Mouse (Mus musculus) midbrain, embryonic 15.5 days (tissue): ENCODE measurements around the gene Adgrd1. TPM values are rescaled to one million over a fixed set of nuclear protein-coding genes. Genes with fewer than 3 reads are reported as not detected.
"Not testable (repeated sequence)": the region's sequence is repeated elsewhere in the genome, so short reads cannot be mapped to it uniquely, and the experiment has no call there.

Experiments used
- ATAC-seq: fragments of 200-750 bp; cut with Nextera tagmentation; replicated peaks from 2 replicates; pipeline ENCODE4 v1.8.0; 2017; ENCODE audit warnings: moderate TSS enrichment
- H3K27ac ChIP-seq: fragments of 300-500 bp; sonication (generic); 2 replicates; pipeline ENCODE4 v1.5.1; 2015; ENCODE audit warnings: mild to moderate bottlenecking, inconsistent platforms
- H3K27me3 ChIP-seq: fragments of 300-500 bp; sonication (generic); replicated peaks from 2 replicates; pipeline ENCODE4 v1.6.1; 2015; ENCODE audit warnings: inconsistent platforms
- H3K36me3 ChIP-seq: fragments of 300-500 bp; sonication (generic); replicated peaks from 2 replicates; pipeline ENCODE4 v1.6.1; 2015; ENCODE audit warnings: inconsistent platforms
- H3K4me1 ChIP-seq: fragments of 300-500 bp; sonication (generic); 2 replicates; pipeline ENCODE4 v1.6.1; 2015; ENCODE audit warnings: inconsistent platforms
- H3K4me2 ChIP-seq: fragments of 300-500 bp; sonication (generic); 2 replicates; pipeline ENCODE4 v1.6.1; 2015; ENCODE audit warnings: inconsistent platforms, mild to moderate bottlenecking, moderate library complexity
- H3K4me3 ChIP-seq: fragments of 300-500 bp; sonication (generic); 2 replicates; pipeline ENCODE4 v1.5.1; 2015; ENCODE audit warnings: mild to moderate bottlenecking, inconsistent platforms
- H3K9ac ChIP-seq: fragments of 300-500 bp; sonication (generic); 2 replicates; pipeline ENCODE4 v1.6.1; 2015; ENCODE audit warnings: mild to moderate bottlenecking, inconsistent platforms
- H3K9me3 ChIP-seq: fragments of 300-500 bp; sonication (generic); 2 replicates; pipeline ENCODE4 v1.6.1; 2016; ENCODE audit warnings: inconsistent platforms
- WGBS: fragments of 180-500 bp; shearing (Covaris S2); methylation state at CpG from one replicate; pipeline ENCODE4 v1.1.7; 2015; ENCODE audit warnings: mixed read lengths; 5-methylcytosine and 5-hydroxymethylcytosine counted together
- polyA plus RNA-seq: library from polyadenylated mRNA; unstranded; fragments of >200 nt; fragmentation: Nextera tagmentation; extraction: Ambion mirVana; gene quantifications from 2 replicates; pipeline ENCODE4 v1.2.1, GENCODE M21; 2015

Gene Adgrd1
- polyA plus RNA-seq, 1 experiment from 2014 or later = 0.18 TPM

GRCm38 (mm10) chr5:129111729-129112128 is 15.2 kb downstream of the Adgrd1 start:
- Histone ChIP-seq H3K4me3 (no peak overlapping the region), H3K9ac (no peak overlapping the region), H3K36me3 (no peaks in the 10 kb centered on the region), H3K9me3 (no peaks in the 10 kb centered on the region), H3K27me3 (no peaks in the 10 kb centered on the region), H3K4me1 (no peaks in the 10 kb centered on the region), H3K27ac (no peak overlapping the region), H3K4me2 (no peak overlapping the region)
- ATAC-seq = no peak
- WGBS = 57% methylated on average over 8 of the region's 8 CpGs

GRCm38 (mm10) chr5:129113741-129114476 is 17.4 kb downstream of the Adgrd1 start:
- 71% methylated on average over 13 of the region's 13 CpGs for WGBS
- Histone ChIP-seq H3K9me3 (no peaks in the 10 kb centered on the region), H3K27me3 (no peaks in the 10 kb centered on the region), H3K4me1 (no peaks in the 10 kb centered on the region), H3K4me2 (no peak overlapping the region), H3K27ac (no peak overlapping the region), H3K9ac (no peak overlapping the region), H3K36me3 (no peaks in the 10 kb centered on the region), H3K4me3 (no peak overlapping the region)
- ATAC-seq = no peak

- H3K27me3 ChIP-seq = no peaks in the 10 kb centered on the region
- no peak overlapping the region for H3K4me2 ChIP-seq
- no peaks in the 10 kb centered on the region for H3K9me3 ChIP-seq
- no peak overlapping the region for H3K9ac ChIP-seq
- no peak for ATAC-seq
- no peaks in the 10 kb centered on the region for H3K36me3 ChIP-seq
- WGBS = 86% methylated on average over 8 of the region's 8 CpGs
- H3K4me3 ChIP-seq = no peak overlapping the region
- no peak overlapping the region for H3K27ac ChIP-seq
- no peaks in the 10 kb centered on the region for H3K4me1 ChIP-seq
These were observed 19.7 kb downstream of the Adgrd1 start for GRCm38 (mm10) chr5:129116299-129116698.

- Histone ChIP-seq H3K27me3 (no peaks in the 10 kb centered on the region), H3K4me3 (no peak overlapping the region), H3K4me1 (no peaks in the 10 kb centered on the region), H3K4me2 (no peak overlapping the region), H3K36me3 (no peaks in the 10 kb centered on the region), H3K9ac (no peak overlapping the region), H3K9me3 (no peaks in the 10 kb centered on the region), H3K27ac (no peak overlapping the region)
- no peak for ATAC-seq
- WGBS = 41% methylated on average over 4 of the region's 4 CpGs
These were observed 21.1 kb downstream of the Adgrd1 start for GRCm38 (mm10) chr5:129117593-129118113.

GRCm38 (mm10) chr5:129118523-129118922 is 22.0 kb downstream of the Adgrd1 start:
- Histone ChIP-seq H3K36me3 (no peaks in the 10 kb centered on the region), H3K4me2 (no peak overlapping the region), H3K9ac (no peak overlapping the region), H3K4me3 (no peak overlapping the region), H3K4me1 (no peaks in the 10 kb centered on the region), H3K9me3 (no peaks in the 10 kb centered on the region), H3K27me3 (no peaks in the 10 kb centered on the region), H3K27ac (peak overlapping the region; percentile 24; the same call in 1 of the 2 replicates)
- WGBS = 60% methylated on average over 7 of the region's 7 CpGs
- ATAC-seq = no peak

GRCm38 (mm10) chr5:129119146-129119545 is 22.6 kb downstream of the Adgrd1 start:
- 68% methylated on average over 4 of the region's 4 CpGs for WGBS
- 0 out of 2 replicates have a peak overlapping the region, but pooled peaks have one; percentile 24 for H3K27ac ChIP-seq

GRCm38 (mm10) chr5:129121654-129122285 is 25.2 kb downstream of the Adgrd1 start:
- Histone ChIP-seq H3K9ac (no peak overlapping the region), H3K4me1 (peaks cover 11% of the 10 kb centered on the region), H3K36me3 (no peaks in the 10 kb centered on the region), H3K4me2 (no peak overlapping the region), H3K9me3 (no peaks in the 10 kb centered on the region), H3K27me3 (no peaks in the 10 kb centered on the region), H3K4me3 (no peak overlapping the region), H3K27ac (no peak overlapping the region)
- ATAC-seq = no peak
- 92% methylated on average over 15 of the region's 15 CpGs for WGBS

More at GRCm38 (mm10) chr5:129119146-129119545, 22.6 kb downstream of the Adgrd1 start:
- Histone ChIP-seq H3K4me2 (no peak overlapping the region), H3K4me1 (peaks cover 5% of the 10 kb centered on the region), H3K9me3 (no peaks in the 10 kb centered on the region), H3K4me3 (no peak overlapping the region), H3K9ac (no peak overlapping the region), H3K27me3 (no peaks in the 10 kb centered on the region), H3K36me3 (no peaks in the 10 kb centered on the region)
- no peak for ATAC-seq

- no peaks in the 10 kb centered on the region for H3K27me3 ChIP-seq
- H3K9ac ChIP-seq = no peak overlapping the region
- H3K36me3 ChIP-seq = no peaks in the 10 kb centered on the region
- H3K4me3 ChIP-seq = no peak overlapping the region
- H3K4me1 ChIP-seq = peaks cover 11% of the 10 kb centered on the region
- H3K4me2 ChIP-seq = no peak overlapping the region
- WGBS = 88% methylated on average over 7 of the region's 7 CpGs
- no peaks in the 10 kb centered on the region for H3K9me3 ChIP-seq
- ATAC-seq = no peak
- H3K27ac ChIP-seq = no peak overlapping the region
These were observed 25.9 kb downstream of the Adgrd1 start for GRCm38 (mm10) chr5:129122491-129122890.

- no peak overlapping the region for H3K4me2 ChIP-seq
- H3K9me3 ChIP-seq = no peaks in the 10 kb centered on the region
- whole genome bisulfite sequencing = 30% methylated on average over 11 of the region's 11 CpGs
- no peaks in the 10 kb centered on the region for H3K27me3 ChIP-seq
- H3K4me1 ChIP-seq = peaks cover 11% of the 10 kb centered on the region
- H3K4me3 ChIP-seq = no peak overlapping the region
- no peak overlapping the region for H3K9ac ChIP-seq
- ATAC-seq = no peak
- H3K36me3 ChIP-seq = no peaks in the 10 kb centered on the region
- H3K27ac ChIP-seq = peak overlapping the region; percentile 23; the same call in 1 of the 2 replicates
These were observed 27.7 kb downstream of the Adgrd1 start for GRCm38 (mm10) chr5:129124070-129124828.

- not testable (repeated sequence) for H3K4me3 ChIP-seq, H3K27ac ChIP-seq, H3K36me3 ChIP-seq, ATAC-seq, H3K9ac ChIP-seq, H3K4me2 ChIP-seq, H3K27me3 ChIP-seq, H3K9me3 ChIP-seq
- peaks cover 11% of the 10 kb centered on the region for H3K4me1 ChIP-seq
- 96% methylated on average over 22 of the region's 22 CpGs for WGBS
These were observed 31.8 kb downstream of the Adgrd1 start for GRCm38 (mm10) chr5:129128310-129128709.

- H3K27ac ChIP-seq = no peak overlapping the region
- no peak overlapping the region for H3K4me3 ChIP-seq
- no peaks in the 10 kb centered on the region for H3K9me3 ChIP-seq
- H3K27me3 ChIP-seq = no peaks in the 10 kb centered on the region
- H3K9ac ChIP-seq = no peak overlapping the region
- no peaks in the 10 kb centered on the region for H3K4me1 ChIP-seq
- ATAC-seq = no peak
- no peaks in the 10 kb centered on the region for H3K36me3 ChIP-seq
- 91% methylated on average over 8 of the region's 8 CpGs for WGBS
- no peak overlapping the region for H3K4me2 ChIP-seq
These were observed 33.8 kb downstream of the Adgrd1 start for GRCm38 (mm10) chr5:129130301-129130700.

- ATAC-seq = no peak
- WGBS = 81% methylated on average over 5 of the region's 5 CpGs
- Histone ChIP-seq H3K9me3 (no peaks in the 10 kb centered on the region), H3K9ac (no peak overlapping the region), H3K27me3 (no peaks in the 10 kb centered on the region), H3K4me2 (no peak overlapping the region), H3K4me1 (no peaks in the 10 kb centered on the region), H3K36me3 (no peaks in the 10 kb centered on the region), H3K27ac (no peak overlapping the region), H3K4me3 (no peak overlapping the region)
These were observed 40.9 kb downstream of the Adgrd1 start for GRCm38 (mm10) chr5:129137405-129137804.
